Mouse (Mus musculus) neural tube, embryonic 11.5 days (tissue): ENCODE data around the gene Slc8a1. TPM values are rescaled to one million over a fixed set of nuclear protein-coding genes. Genes with fewer than 3 reads are reported as not detected.

ENCODE experiments used
- ATAC-seq: fragments of 200-750 bp; cut with Nextera tagmentation; 2 replicates; pipeline ENCODE4 v1.8.0; 2017; ENCODE audit warnings: moderate number of reproducible peaks, mild to moderate bottlenecking, moderate TSS enrichment, moderate library complexity; ENCODE audit not compliant: insufficient read depth, low FRiP score, low TSS enrichment
- DNase-seq: peaks from one replicate; pipeline ENCODE4 v3.0.0-alpha.2; 2015; ENCODE audit warnings: low spot score
- H3K27ac ChIP-seq: fragments of 300-500 bp; sonication (generic); 2 replicates; pipeline ENCODE4 v1.5.1; 2014; ENCODE audit warnings: low read depth, mild to moderate bottlenecking, low read length
- H3K27me3 ChIP-seq: fragments of 300-500 bp; sonication (generic); 2 replicates; pipeline ENCODE4 v1.6.1; 2014; ENCODE audit warnings: mild to moderate bottlenecking, low read length, mixed read lengths; ENCODE audit not compliant: control insufficient read depth, insufficient read depth
- H3K36me3 ChIP-seq: fragments of 300-500 bp; sonication (generic); 2 replicates; pipeline ENCODE4 v1.6.1; 2014; ENCODE audit warnings: mild to moderate bottlenecking, low read length, moderate library complexity, mixed read lengths; ENCODE audit not compliant: control insufficient read depth, insufficient read depth
- H3K4me1 ChIP-seq: fragments of 300-500 bp; sonication (generic); 2 replicates; pipeline ENCODE4 v1.6.1; 2014; ENCODE audit warnings: low read length, mixed read lengths; ENCODE audit not compliant: control insufficient read depth, insufficient read depth
- H3K4me2 ChIP-seq: fragments of 300-500 bp; sonication (generic); 2 replicates; pipeline ENCODE4 v1.6.1; 2014; ENCODE audit warnings: low read depth, mild to moderate bottlenecking, moderate library complexity
- H3K4me3 ChIP-seq: fragments of 300-500 bp; sonication (generic); 2 replicates; pipeline ENCODE4 v1.5.1; 2014; ENCODE audit warnings: low read depth, low read length
- H3K9ac ChIP-seq: fragments of 300-500 bp; sonication (generic); 2 replicates; pipeline ENCODE4 v1.6.1; 2014; ENCODE audit warnings: mild to moderate bottlenecking, low read length
- H3K9me3 ChIP-seq: fragments of 300-500 bp; sonication (generic); 2 replicates; pipeline ENCODE4 v1.6.1; 2016; ENCODE audit warnings: low read length; ENCODE audit not compliant: control insufficient read depth
- WGBS: fragments of 180-500 bp; shearing (Covaris S2); extraction: QIAGEN DNeasy Blood & Tissue Kit; methylation state at CpG from one replicate; pipeline ENCODE4 v1.1.7; 2014; 5-methylcytosine and 5-hydroxymethylcytosine counted together
- polyA plus RNA-seq: library from polyadenylated mRNA; unstranded; fragments of >200 nt; fragmentation: Nextera tagmentation; extraction: Ambion mirVana; gene quantifications from 2 replicates; pipeline ENCODE4 v1.2.1, GENCODE M21; 2014

The Slc8a1 gene
- polyA plus RNA-seq, 1 experiment from 2014 or later, result 5.6 TPM

- WGBS, result 86% methylated on average over 5 of the region's 5 CpGs
Observed at GRCm38 (mm10) chr17:81618461-81618860, 119.7 kb downstream of the Slc8a1 start.

GRCm38 (mm10) chr17:81616326-81616725 lies 121.9 kb downstream of the Slc8a1 start:
- H3K9me3 ChIP-seq, result no peaks in the 10 kb centered on the region
- no peak overlapping the region for H3K27ac ChIP-seq
- 89% methylated on average over 4 of the region's 4 CpGs for WGBS
- no peaks in the 10 kb centered on the region for H3K36me3 ChIP-seq
- no peaks in the 10 kb centered on the region for H3K4me1 ChIP-seq
- no peak overlapping the region for H3K4me2 ChIP-seq
- no peaks in the 10 kb centered on the region for H3K27me3 ChIP-seq
- no peak for DNase-seq
- H3K9ac ChIP-seq, result no peak overlapping the region
- H3K4me3 ChIP-seq, result no peak overlapping the region
- no peak for ATAC-seq

More at GRCm38 (mm10) chr17:81618461-81618860, 119.7 kb downstream of the Slc8a1 start:
- no peaks in the 10 kb centered on the region for H3K9me3 ChIP-seq
- no peak overlapping the region for H3K4me2 ChIP-seq
- DNase-seq (no peak), ATAC-seq (no peak)
- no peak overlapping the region for H3K27ac ChIP-seq
- H3K4me3 ChIP-seq, result no peak overlapping the region
- no peak overlapping the region for H3K9ac ChIP-seq
- H3K36me3 ChIP-seq, result no peaks in the 10 kb centered on the region
- H3K27me3 ChIP-seq, result no peaks in the 10 kb centered on the region
- no peaks in the 10 kb centered on the region for H3K4me1 ChIP-seq

GRCm38 (mm10) chr17:81615391-81615790 lies 122.8 kb downstream of the Slc8a1 start:
- Histone ChIP-seq H3K9ac (no peak overlapping the region), H3K4me3 (no peak overlapping the region), H3K9me3 (no peaks in the 10 kb centered on the region), H3K4me1 (no peaks in the 10 kb centered on the region), H3K4me2 (no peak overlapping the region), H3K27me3 (no peaks in the 10 kb centered on the region), H3K36me3 (no peaks in the 10 kb centered on the region), H3K27ac (no peak overlapping the region)
- DNase-seq (no peak), ATAC-seq (no peak)
- WGBS, result 81% methylated on average over 8 of the region's 8 CpGs

DNA sequence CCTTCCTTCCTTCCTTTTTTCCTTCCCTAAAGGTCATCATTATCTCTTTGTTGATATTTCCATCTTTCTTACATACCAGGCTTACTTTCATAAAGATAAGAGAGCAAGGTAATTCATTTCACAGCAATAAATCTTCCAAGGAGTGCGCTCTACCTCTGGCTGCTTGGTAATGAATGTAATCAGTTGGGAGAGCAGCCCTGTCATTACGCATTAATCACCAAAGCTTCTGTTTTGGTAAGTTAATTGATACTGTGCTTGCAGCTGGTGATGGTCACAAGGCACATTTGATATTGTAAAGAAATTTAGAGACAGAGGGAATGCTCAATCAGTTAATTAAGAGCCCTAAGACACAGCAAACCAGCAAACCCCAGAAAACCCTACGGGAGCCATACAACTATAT lies 130.7 kb downstream of the Slc8a1 start:
- WGBS, result 70% methylated on average over 3 of the region's 3 CpGs
- no peak overlapping the region for H3K4me2 ChIP-seq
- H3K27ac ChIP-seq, result no peak overlapping the region
- H3K4me1 ChIP-seq, result no peaks in the 10 kb centered on the region
- H3K27me3 ChIP-seq, result no peaks in the 10 kb centered on the region
- no peak for ATAC-seq
- no peak for DNase-seq
- no peaks in the 10 kb centered on the region for H3K9me3 ChIP-seq
- no peak overlapping the region for H3K4me3 ChIP-seq
- H3K36me3 ChIP-seq, result no peaks in the 10 kb centered on the region
- H3K9ac ChIP-seq, result no peak overlapping the region

DNA sequence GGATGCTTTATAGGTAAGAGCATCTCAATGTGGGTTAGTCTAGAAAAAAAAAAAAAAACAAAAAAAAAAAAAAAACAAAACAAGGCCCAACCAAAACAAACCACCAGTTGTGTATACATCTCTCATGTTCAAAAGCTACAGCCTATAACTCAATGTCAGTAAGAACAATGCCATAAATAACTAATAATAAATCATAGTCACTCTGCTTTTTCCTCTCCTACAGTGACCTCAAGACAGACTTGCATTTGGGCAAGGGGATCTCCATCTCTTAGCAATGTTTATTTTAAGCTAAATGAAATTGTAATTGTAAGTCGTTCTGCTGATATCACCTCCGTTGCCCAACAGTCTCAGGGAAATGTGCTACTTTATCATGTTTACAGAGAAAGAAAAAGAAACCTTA lies 132.1 kb downstream of the Slc8a1 start:
- Histone ChIP-seq H3K4me3 (no peak overlapping the region), H3K4me2 (no peak overlapping the region), H3K9me3 (no peaks in the 10 kb centered on the region), H3K9ac (no peak overlapping the region), H3K27ac (no peak overlapping the region), H3K4me1 (no peaks in the 10 kb centered on the region), H3K36me3 (no peaks in the 10 kb centered on the region), H3K27me3 (no peaks in the 10 kb centered on the region)
- DNase-seq (no peak), ATAC-seq (no peak)
- WGBS, result 79% methylated on average over 2 of the region's 2 CpGs

DNA sequence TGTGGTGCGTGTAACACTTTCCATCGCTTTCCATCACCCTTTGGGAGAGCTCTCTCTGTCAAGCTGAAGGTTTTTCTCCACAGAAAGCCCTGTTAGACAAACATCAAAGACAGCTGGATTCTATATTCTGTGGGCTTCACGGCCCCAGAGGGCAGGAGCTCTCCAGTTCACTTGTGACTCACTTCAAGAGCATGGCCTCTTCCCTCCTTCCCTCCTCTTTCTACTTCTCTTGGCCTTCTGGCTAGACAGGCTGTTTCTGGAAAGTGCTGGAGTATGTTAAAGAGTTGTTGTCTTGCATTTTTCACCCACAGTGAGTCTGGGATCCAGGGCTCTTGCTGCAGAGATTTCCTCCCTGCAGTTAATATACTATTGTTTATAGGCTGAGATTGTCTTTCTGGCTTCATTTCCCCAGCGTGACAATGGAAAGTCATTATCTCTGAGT lies 132.9 kb downstream of the Slc8a1 start:
- 58% methylated on average over 4 of the region's 4 CpGs for WGBS
- Histone ChIP-seq H3K4me2 (no peak overlapping the region), H3K36me3 (no peaks in the 10 kb centered on the region), H3K4me1 (no peaks in the 10 kb centered on the region), H3K4me3 (no peak overlapping the region), H3K9me3 (no peaks in the 10 kb centered on the region), H3K27me3 (no peaks in the 10 kb centered on the region), H3K27ac (no peak overlapping the region), H3K9ac (no peak overlapping the region)
- ATAC-seq (no peak), DNase-seq (no peak)

DNA sequence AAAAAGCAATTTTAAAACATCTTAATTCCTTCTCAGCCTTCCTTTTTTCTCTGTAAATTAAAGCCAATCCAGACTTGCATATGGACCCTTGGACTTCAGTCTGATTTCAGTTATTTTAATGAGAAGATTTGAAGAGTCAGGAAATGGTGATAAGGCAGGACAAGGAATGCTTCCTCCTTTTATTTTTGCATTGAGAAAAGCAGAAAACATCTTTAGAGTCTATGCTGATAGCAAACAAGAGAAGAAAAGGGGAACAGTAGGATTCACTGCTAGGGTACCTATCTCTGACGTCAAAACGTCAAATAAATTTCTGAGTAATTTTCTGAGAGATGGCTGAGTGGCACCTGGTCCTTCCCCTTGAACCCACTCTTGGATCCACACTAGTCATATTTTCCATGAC lies 139.1 kb downstream of the Slc8a1 start:
- no peak overlapping the region for H3K4me3 ChIP-seq
- no peaks in the 10 kb centered on the region for H3K36me3 ChIP-seq
- H3K9ac ChIP-seq, result no peak overlapping the region
- H3K27ac ChIP-seq, result no peak overlapping the region
- DNase-seq (no peak), ATAC-seq (no peak)
- no peaks in the 10 kb centered on the region for H3K4me1 ChIP-seq
- no peak overlapping the region for H3K4me2 ChIP-seq
- no peaks in the 10 kb centered on the region for H3K9me3 ChIP-seq
- no peaks in the 10 kb centered on the region for H3K27me3 ChIP-seq
- 83% methylated on average over 2 of the region's 2 CpGs for WGBS

DNA sequence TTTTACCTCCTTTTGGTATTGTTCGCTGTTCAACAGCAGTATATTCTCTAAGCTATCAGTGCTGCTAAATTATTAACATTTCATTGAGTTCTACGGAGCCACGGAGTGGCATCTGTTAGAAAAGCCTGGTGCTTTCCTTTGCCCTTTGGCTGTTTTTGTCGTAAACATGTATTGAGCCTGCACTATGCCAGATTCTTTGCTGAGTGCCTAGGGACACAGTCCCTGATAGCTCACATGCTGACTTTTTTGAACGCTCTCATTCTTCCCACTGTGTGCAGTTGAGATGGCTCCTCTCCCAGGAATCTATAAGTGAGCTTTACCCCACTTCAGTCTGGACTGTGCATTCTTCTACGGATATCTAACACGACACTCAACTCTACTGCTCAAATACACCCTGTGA lies 148.4 kb downstream of the Slc8a1 start:
- WGBS, result 68% methylated on average over 7 of the region's 7 CpGs
- DNase-seq, result no peak
- no peak overlapping the region for H3K4me2 ChIP-seq
- ATAC-seq, result no peak
- H3K27ac ChIP-seq, result no peak overlapping the region
- no peaks in the 10 kb centered on the region for H3K4me1 ChIP-seq
- H3K9me3 ChIP-seq, result no peaks in the 10 kb centered on the region
- H3K4me3 ChIP-seq, result no peak overlapping the region
- no peaks in the 10 kb centered on the region for H3K36me3 ChIP-seq
- no peaks in the 10 kb centered on the region for H3K27me3 ChIP-seq
- H3K9ac ChIP-seq, result no peak overlapping the region

DNA sequence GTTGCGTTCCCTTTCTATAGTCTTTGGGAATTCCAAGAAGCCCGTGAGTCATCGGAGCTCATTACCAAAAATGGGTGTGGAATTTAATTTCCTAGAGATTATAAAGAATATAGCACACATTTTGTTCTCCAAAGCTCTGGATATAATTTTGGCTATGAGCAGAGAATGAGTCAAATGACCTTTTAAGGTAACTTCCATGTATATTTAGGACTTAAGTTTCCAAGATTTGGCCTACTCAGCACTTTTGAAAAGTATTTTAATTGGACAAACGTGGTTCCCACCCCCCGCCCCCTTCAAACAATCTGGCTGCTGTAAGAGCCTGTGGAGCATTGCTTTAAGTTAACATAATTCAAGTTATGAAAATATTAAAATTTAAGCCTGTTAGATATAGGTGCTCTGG lies 151.4 kb downstream of the Slc8a1 start:
- Histone ChIP-seq H3K27ac (no peak overlapping the region), H3K9me3 (no peaks in the 10 kb centered on the region), H3K9ac (no peak overlapping the region), H3K4me1 (no peaks in the 10 kb centered on the region), H3K4me2 (no peak overlapping the region), H3K4me3 (no peak overlapping the region), H3K27me3 (no peaks in the 10 kb centered on the region), H3K36me3 (no peaks in the 10 kb centered on the region)
- ATAC-seq (no peak), DNase-seq (no peak)
- 92% methylated on average over 5 of the region's 5 CpGs for WGBS
